Mouse (Mus musculus): ENCODE data around the gene Atp2a2.

The Atp2a2 gene

DNA sequence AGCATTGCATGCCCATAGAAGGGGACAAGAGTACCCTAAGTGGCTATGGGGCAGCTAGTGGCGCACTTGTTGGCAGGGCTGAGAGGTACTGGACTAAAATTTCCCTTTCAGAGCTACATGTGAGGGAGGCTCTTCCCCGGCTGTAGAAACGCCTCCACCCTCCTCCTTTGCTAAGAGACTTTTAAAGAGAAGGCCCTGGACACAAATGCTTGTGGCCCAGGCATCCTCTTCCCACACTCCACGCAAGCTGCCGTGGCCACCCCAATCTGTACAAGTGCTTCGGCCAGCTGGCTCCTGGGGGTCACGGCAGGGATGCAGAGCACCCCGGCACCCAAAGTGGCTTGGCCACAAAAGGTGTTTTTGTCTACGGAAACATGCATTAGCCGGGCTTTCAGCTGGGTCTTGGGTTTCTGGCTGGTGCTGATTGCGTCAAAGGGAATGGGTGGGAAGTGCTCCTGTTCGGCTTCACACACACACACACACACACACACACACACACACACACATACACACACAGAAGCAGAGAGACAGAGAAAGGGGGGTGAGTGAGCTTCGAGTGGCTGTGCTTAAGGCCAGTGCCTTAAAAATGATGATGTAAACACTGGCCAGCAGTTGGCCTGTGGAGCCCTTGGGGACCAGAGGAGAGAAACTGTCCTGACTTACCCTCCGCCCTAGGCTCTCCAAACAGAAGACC lies 23.4 kb upstream of the Atp2a2 start:
- no peaks in the 10 kb centered on the region for H3K36me3 ChIP-seq (ENCODE audit: insufficient read depth, low read length)
- H3K9me3 ChIP-seq (ENCODE audit: low read length): no peaks in the 10 kb centered on the region
- H3K27me3 ChIP-seq (ENCODE audit: insufficient read depth, low read length): no peaks in the 10 kb centered on the region
- no peak overlapping the region for H3K4me3 ChIP-seq (replicated peaks; ENCODE audit: low read length)
- TF ChIP-seq POU5F1 (IDR thresholded peaks at IDR 0.05; ENCODE audit: borderline replicate concordance, low read length): no peak
- TF ChIP-seq CTCF (conservative IDR thresholded peaks at IDR 0.05; ENCODE audit: low read length): no peak
- no peak for TF ChIP-seq NANOG (IDR thresholded peaks at IDR 0.05; ENCODE audit: borderline replicate concordance, low read length)
- H3K4me1 ChIP-seq (replicated peaks; ENCODE audit: low read depth, low read length): peaks cover 63% of the 10 kb centered on the region

DNA sequence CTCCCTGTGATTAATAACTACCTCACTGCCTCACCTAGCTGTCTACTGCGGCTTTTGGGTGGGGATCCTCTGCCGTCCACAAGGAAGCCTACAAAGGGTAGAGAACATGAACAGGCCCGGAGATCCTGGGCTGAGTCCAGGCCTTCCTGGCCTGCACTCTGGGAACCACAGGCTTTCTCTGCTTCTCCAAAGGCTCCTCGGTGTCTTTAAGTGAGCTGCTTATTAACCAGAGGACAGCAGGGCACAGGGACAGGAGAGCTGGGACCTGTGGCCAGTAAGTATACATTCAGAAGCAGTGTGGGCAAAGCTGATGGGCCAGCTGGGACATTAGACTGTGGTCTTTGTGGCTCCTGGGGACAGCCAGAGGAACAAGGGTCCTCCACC lies 22.8 kb upstream of the Atp2a2 start:
- Histone ChIP-seq H3K4me1 (replicated peaks; ENCODE audit: low read depth, low read length) (peaks cover 58% of the 10 kb centered on the region), H3K9me3 (ENCODE audit: low read length) (no peaks in the 10 kb centered on the region), H3K4me3 (replicated peaks; ENCODE audit: low read length) (no peak overlapping the region), H3K36me3 (ENCODE audit: insufficient read depth, low read length) (no peaks in the 10 kb centered on the region), H3K27me3 (ENCODE audit: insufficient read depth, low read length) (no peaks in the 10 kb centered on the region)
- no peak for TF ChIP-seq CTCF (conservative IDR thresholded peaks at IDR 0.05; ENCODE audit: low read length)
- no peak for TF ChIP-seq NANOG (IDR thresholded peaks at IDR 0.05; ENCODE audit: borderline replicate concordance, low read length)
- no peak for TF ChIP-seq POU5F1 (IDR thresholded peaks at IDR 0.05; ENCODE audit: borderline replicate concordance, low read length)

DNA sequence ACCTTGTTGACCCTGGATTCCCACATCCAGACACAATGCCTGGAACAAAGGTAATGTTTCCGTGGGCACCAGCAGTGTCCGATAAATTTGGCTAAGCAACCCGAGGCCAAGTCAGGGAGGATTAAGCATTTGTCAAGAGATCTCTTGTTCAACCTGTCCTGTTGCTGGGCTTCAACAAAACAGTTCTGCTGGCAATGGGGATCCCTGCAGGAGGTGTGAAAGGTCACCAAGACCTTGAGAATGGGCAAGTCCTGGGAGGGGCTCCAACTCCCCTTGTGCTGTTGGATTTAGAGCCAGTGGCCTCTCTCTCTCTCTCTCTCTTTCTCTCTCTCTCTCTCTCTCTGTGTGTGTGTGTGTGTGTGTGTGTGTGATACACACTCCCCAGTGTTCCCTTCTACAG lies 22.2 kb upstream of the Atp2a2 start:
- Histone ChIP-seq H3K36me3 (ENCODE audit: insufficient read depth, low read length) (no peaks in the 10 kb centered on the region), H3K27me3 (ENCODE audit: insufficient read depth, low read length) (no peaks in the 10 kb centered on the region), H3K4me1 (replicated peaks; ENCODE audit: low read depth, low read length) (peaks cover 58% of the 10 kb centered on the region), H3K4me3 (replicated peaks; ENCODE audit: low read length) (no peak overlapping the region), H3K9me3 (ENCODE audit: low read length) (no peaks in the 10 kb centered on the region)
- TF ChIP-seq POU5F1 (IDR thresholded peaks at IDR 0.05; ENCODE audit: borderline replicate concordance, low read length) (no peak), NANOG (IDR thresholded peaks at IDR 0.05; ENCODE audit: borderline replicate concordance, low read length) (no peak), CTCF (conservative IDR thresholded peaks at IDR 0.05; ENCODE audit: low read length) (no peak)

GRCm38 (mm10) chr5:122521130-122521473 lies 19.1 kb upstream of the Atp2a2 start:
- Histone ChIP-seq H3K4me1 (replicated peaks; ENCODE audit: low read depth, low read length) (peaks cover 60% of the 10 kb centered on the region), H3K27me3 (ENCODE audit: insufficient read depth, low read length) (no peaks in the 10 kb centered on the region), H3K36me3 (ENCODE audit: insufficient read depth, low read length) (no peaks in the 10 kb centered on the region), H3K4me3 (replicated peaks; ENCODE audit: low read length) (no peak overlapping the region), H3K9me3 (ENCODE audit: low read length) (no peaks in the 10 kb centered on the region)
- TF ChIP-seq CTCF (conservative IDR thresholded peaks at IDR 0.05; ENCODE audit: low read length): no peak
- TF ChIP-seq POU5F1 (IDR thresholded peaks at IDR 0.05; ENCODE audit: borderline replicate concordance, low read length): no peak
- TF ChIP-seq NANOG (IDR thresholded peaks at IDR 0.05; ENCODE audit: borderline replicate concordance, low read length): no peak

GRCm38 (mm10) chr5:122520254-122521129 lies 18.5 kb upstream of the Atp2a2 start:
- peaks cover 61% of the 10 kb centered on the region for H3K4me1 ChIP-seq (replicated peaks; ENCODE audit: low read depth, low read length)
- TF ChIP-seq CTCF (conservative IDR thresholded peaks at IDR 0.05; ENCODE audit: low read length): no peak
- no peak for TF ChIP-seq POU5F1 (IDR thresholded peaks at IDR 0.05; ENCODE audit: borderline replicate concordance, low read length)
- no peak for TF ChIP-seq NANOG (IDR thresholded peaks at IDR 0.05; ENCODE audit: borderline replicate concordance, low read length)
- no peaks in the 10 kb centered on the region for H3K9me3 ChIP-seq (ENCODE audit: low read length)
- H3K36me3 ChIP-seq (ENCODE audit: insufficient read depth, low read length): no peaks in the 10 kb centered on the region
- H3K4me3 ChIP-seq (replicated peaks; ENCODE audit: low read length): no peak overlapping the region
- H3K27me3 ChIP-seq (ENCODE audit: insufficient read depth, low read length): no peaks in the 10 kb centered on the region

DNA sequence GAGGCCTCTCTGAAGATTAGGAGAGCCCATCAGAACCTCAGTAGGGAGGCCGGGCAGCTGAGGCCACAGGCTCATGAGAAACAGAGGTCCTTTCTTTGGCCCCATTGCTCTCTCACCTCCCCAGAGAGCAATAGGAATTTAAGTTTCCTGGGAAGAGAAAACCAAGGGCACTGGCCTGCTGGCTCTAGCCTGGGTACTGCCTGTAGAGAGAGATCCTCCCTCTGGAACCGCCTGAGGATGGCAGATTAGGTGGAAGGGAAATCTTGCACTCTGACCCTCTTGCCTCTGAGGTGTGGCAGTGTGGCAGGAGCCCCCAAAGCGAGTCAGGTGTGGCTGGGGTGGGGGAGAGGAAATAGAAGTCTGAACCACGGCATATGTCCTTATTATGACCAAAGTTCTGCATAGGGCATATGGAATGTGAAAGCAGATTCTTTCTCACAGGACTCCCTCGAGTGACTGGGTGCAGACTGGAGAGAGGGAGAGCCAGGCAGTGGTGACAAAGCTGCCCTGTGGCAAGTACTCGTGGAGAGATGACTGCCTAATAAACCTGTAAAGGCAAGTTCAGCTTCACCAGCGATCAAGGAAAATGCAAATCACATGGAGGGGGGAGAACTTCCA lies 17.1 kb upstream of the Atp2a2 start:
- TF ChIP-seq POU5F1 (IDR thresholded peaks at IDR 0.05; ENCODE audit: borderline replicate concordance, low read length) (no peak), NANOG (IDR thresholded peaks at IDR 0.05; ENCODE audit: borderline replicate concordance, low read length) (no peak), CTCF (conservative IDR thresholded peaks at IDR 0.05; ENCODE audit: low read length) (no peak)

DNA sequence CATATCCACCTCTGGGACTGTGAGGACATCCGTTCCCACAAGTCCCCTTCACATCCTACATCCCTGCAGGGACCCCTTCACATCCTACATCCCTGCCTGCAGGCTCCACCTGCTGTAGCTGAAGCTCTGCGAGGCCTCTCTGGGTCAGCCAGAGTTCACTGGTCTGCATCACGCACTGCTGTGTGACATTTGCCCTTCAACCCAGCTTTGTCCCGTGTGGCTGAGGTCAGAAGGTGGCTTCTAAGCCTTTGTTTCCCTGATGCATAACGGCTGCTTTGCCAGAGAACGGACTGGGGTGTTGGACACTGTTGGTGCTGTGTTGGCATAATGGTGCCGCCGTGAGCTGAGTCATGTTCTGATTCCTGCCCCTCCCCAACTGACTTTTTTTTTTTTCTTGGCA lies 16.2 kb upstream of the Atp2a2 start:
- peaks cover 62% of the 10 kb centered on the region for H3K4me1 ChIP-seq (replicated peaks; ENCODE audit: low read depth, low read length)
- no peak for TF ChIP-seq NANOG (IDR thresholded peaks at IDR 0.05; ENCODE audit: borderline replicate concordance, low read length)
- no peak for TF ChIP-seq CTCF (conservative IDR thresholded peaks at IDR 0.05; ENCODE audit: low read length)
- no peak for TF ChIP-seq POU5F1 (IDR thresholded peaks at IDR 0.05; ENCODE audit: borderline replicate concordance, low read length)
- no peaks in the 10 kb centered on the region for H3K36me3 ChIP-seq (ENCODE audit: insufficient read depth, low read length)
- no peaks in the 10 kb centered on the region for H3K9me3 ChIP-seq (ENCODE audit: low read length)
- no peaks in the 10 kb centered on the region for H3K27me3 ChIP-seq (ENCODE audit: insufficient read depth, low read length)
- H3K4me3 ChIP-seq (replicated peaks; ENCODE audit: low read length): peak overlapping the region; percentile 3; the same call in 1 of the 2 replicates

More for the DNA sequence above, 17.1 kb upstream of the Atp2a2 start:
- H3K4me1 ChIP-seq (replicated peaks; ENCODE audit: low read depth, low read length): peaks cover 60% of the 10 kb centered on the region
- 0 out of 2 replicates have a peak overlapping the region, but pooled peaks have one; percentile 3 for H3K4me3 ChIP-seq (replicated peaks; ENCODE audit: low read length)
- H3K9me3 ChIP-seq (ENCODE audit: low read length): no peaks in the 10 kb centered on the region
- no peaks in the 10 kb centered on the region for H3K36me3 ChIP-seq (ENCODE audit: insufficient read depth, low read length)
- no peaks in the 10 kb centered on the region for H3K27me3 ChIP-seq (ENCODE audit: insufficient read depth, low read length)

DNA sequence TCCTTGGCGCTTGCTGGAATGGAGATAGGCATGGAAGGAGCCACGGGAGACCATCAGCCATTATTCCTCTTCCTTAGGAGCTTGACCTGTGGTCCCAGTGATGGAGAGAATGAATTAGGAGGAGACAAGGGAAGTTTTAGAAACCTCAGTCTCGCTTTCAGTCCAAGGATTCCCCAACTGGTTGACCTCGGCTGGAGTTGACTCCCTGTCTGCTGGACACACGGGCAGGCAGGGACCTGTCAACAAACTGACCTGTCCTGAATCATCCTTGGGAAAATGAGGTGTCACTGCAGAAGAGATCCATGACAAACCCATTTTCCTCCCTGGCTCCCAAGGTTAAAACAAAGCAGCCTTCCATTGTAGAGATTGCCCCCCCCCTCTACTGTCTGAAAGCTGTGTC lies 14.9 kb upstream of the Atp2a2 start:
- Histone ChIP-seq H3K27me3 (ENCODE audit: insufficient read depth, low read length) (no peaks in the 10 kb centered on the region), H3K4me3 (replicated peaks; ENCODE audit: low read length) (no peak overlapping the region), H3K4me1 (replicated peaks; ENCODE audit: low read depth, low read length) (peaks cover 71% of the 10 kb centered on the region), H3K36me3 (ENCODE audit: insufficient read depth, low read length) (no peaks in the 10 kb centered on the region), H3K9me3 (ENCODE audit: low read length) (no peaks in the 10 kb centered on the region)
- TF ChIP-seq POU5F1 (IDR thresholded peaks at IDR 0.05; ENCODE audit: borderline replicate concordance, low read length) (no peak), CTCF (conservative IDR thresholded peaks at IDR 0.05; ENCODE audit: low read length) (no peak), NANOG (IDR thresholded peaks at IDR 0.05; ENCODE audit: borderline replicate concordance, low read length) (no peak)

Data from E14TG2a.4 (cell line).